Mouse (Mus musculus) erythroblast, embryonic 14.5 days (primary cell): ENCODE data around the gene Ankrd23. TPM values are rescaled to one million over a fixed set of nuclear protein-coding genes. Genes with fewer than 3 reads are reported as not detected.

Experiments
- H3K27me3 ChIP-seq: 2 replicates; pipeline ENCODE4 v1.6.1; 2012; ENCODE audit warnings: inconsistent platforms; ENCODE audit not compliant: control insufficient read depth
- H3K36me3 ChIP-seq: 2 replicates; pipeline ENCODE4 v1.6.1; 2012; ENCODE audit warnings: mild to moderate bottlenecking, inconsistent platforms; ENCODE audit not compliant: control insufficient read depth
- H3K4me1 ChIP-seq: 2 replicates; pipeline ENCODE4 v1.6.1; 2012; ENCODE audit warnings: inconsistent platforms; ENCODE audit not compliant: control insufficient read depth
- H3K4me3 ChIP-seq: replicated peaks from 2 replicates; pipeline ENCODE3; 2012; ENCODE audit warnings: moderate library complexity, mild to moderate bottlenecking, inconsistent platforms
- H3K9me3 ChIP-seq: 2 replicates; pipeline ENCODE4 v1.6.1; 2012; ENCODE audit warnings: low read length, inconsistent platforms, mixed read lengths; ENCODE audit not compliant: control insufficient read depth
- GATA1 ChIP-seq: IDR thresholded peaks from 2 replicates; pipeline ENCODE4 v1.6.1; 2012; ENCODE audit warnings: low read length, inconsistent platforms, mixed read lengths
- TAL1 ChIP-seq: IDR thresholded peaks from 3 replicates; pipeline ENCODE4 v1.6.1; 2012; ENCODE audit warnings: low read length, inconsistent platforms, mixed read lengths
- polyA plus RNA-seq: library from polyadenylated mRNA; stranded (reverse); fragments of >175 nt; gene quantifications from 2 replicates; pipeline ENCODE4 v1.2.3, GENCODE M21; 2012

The Ankrd23 gene
- polyA plus RNA-seq, 1 experiment: 0.11 TPM

DNA sequence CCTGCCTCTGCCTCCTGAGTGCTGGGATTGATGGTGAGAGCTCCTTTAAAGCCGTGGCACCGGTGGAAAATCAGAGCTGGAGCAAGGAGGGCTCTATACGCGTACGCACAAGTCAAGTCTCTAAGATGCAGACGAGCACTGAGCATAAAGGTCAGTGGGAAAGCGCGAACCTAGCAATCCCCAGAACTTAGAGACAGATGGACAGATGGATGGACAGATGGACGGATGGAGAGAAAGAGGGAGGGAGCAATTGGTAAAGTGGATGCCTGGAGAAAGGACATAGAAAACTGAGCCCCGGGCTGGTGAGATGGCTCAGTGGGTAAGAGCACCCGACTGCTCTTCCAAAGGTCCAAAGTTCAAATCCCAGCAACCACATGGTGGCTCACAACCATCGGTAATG, 4.1 kb upstream of the Ankrd23 start:
- Histone ChIP-seq H3K9me3 (no peaks in the 10 kb centered on the region), H3K27me3 (no peaks in the 10 kb centered on the region), H3K36me3 (peaks cover 27% of the 10 kb centered on the region), H3K4me3 (no peak overlapping the region), H3K4me1 (peaks cover 5% of the 10 kb centered on the region)
- no peak for TF ChIP-seq TAL1
- no peak for TF ChIP-seq GATA1

DNA sequence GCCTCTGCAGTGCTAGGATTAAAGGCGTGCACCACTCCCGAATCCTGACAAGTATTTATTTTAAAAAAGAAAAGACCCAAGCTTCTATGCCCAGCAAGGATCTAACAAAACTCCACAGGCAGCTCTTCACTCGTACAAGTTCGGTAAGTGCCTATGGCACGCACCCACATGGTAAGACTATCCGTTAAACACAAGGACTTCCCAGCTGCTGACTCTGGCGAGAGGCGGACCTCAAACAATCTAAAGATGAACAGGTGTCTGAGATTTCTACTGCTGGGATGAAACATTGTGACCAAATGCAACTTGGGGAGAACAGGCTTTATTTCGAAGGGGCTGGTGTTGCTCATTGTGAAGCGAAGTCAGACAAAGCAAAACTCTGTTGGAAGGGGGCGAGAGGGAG, 3.4 kb upstream of the Ankrd23 start:
- Histone ChIP-seq H3K4me3 (no peak overlapping the region), H3K27me3 (no peaks in the 10 kb centered on the region), H3K4me1 (no peaks in the 10 kb centered on the region), H3K36me3 (peaks cover 27% of the 10 kb centered on the region), H3K9me3 (no peaks in the 10 kb centered on the region)
- TF ChIP-seq GATA1: no peak

DNA sequence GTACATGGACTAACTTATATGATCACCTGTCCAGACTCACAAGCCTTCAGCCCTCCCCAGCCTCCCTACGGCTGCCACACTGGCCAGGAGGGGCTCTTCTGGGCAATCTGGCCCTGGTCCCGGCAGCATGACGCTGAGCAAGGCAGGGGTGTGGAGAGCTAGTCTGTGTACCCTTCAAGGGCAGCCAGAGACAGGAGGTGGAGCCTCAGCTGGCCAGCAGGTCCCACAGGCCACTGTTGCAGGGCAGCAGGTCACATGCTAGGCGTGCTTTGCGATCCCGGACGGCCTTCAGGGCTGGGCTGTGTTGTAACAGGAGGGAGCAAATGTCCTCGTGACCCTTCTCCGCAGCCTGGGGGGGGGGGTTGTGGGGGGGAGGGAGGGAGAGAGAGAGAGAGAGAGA, 2.5 kb upstream of the Ankrd23 start, which contains the start of gene Gm42417:
Gm42417 (minus strand) TSS at position 244 of the 400 bp plus-strand sequence.
- Histone ChIP-seq H3K27me3 (no peaks in the 10 kb centered on the region), H3K36me3 (peaks cover 27% of the 10 kb centered on the region), H3K9me3 (no peaks in the 10 kb centered on the region), H3K4me1 (peaks cover 2% of the 10 kb centered on the region; the same call in 1 of the 2 replicates), H3K4me3 (no peak within 1 kb of the TSS)
- no peak for TF ChIP-seq GATA1
- TF ChIP-seq TAL1: no peak

DNA sequence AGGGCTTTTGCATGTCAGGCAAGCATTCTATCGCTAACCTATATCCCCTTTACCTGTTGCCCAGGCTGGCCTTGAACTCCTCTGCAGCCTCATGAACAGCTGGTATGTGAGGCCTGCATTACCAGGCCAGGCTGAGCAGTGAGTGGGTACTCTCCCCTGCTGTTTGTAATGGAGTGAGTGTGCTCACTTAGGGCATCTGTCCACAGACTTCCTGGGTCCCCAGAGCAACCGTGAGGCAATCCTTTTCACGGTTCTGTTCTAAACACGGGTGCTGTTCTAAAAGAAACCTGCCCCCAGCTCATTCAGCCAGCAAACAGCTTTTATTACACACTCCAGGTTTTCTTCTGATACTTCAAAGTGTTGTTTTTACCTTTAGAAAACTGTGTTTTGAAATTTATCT, 2.0 kb upstream of the Ankrd23 start:
- no peaks in the 10 kb centered on the region for H3K9me3 ChIP-seq
- TF ChIP-seq TAL1: no peak
- TF ChIP-seq GATA1: no peak
- H3K36me3 ChIP-seq: peaks cover 27% of the 10 kb centered on the region
- no peak overlapping the region for H3K4me3 ChIP-seq
- H3K27me3 ChIP-seq: no peaks in the 10 kb centered on the region
- H3K4me1 ChIP-seq: peaks cover 2% of the 10 kb centered on the region; the same call in 1 of the 2 replicates

DNA sequence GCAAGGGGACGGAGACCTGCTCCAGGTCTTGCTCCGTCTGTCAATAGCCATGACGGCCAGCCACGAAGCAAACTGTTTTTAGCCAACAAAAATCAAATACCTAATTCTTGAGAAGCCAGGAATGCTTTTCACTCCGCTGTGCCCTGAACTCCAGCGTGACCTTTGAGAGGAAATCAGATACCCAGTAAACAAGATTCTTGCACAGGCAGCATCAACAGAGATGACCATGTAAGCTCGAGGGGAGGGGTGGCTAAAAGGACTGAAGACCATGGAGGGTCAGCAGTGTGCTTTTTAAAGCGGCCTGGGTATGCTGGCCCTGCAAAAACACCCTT, 320 bp downstream of the Ankrd23 start:
- peaks cover 2% of the 10 kb centered on the region; the same call in 1 of the 2 replicates for H3K4me1 ChIP-seq
- no peaks in the 10 kb centered on the region for H3K9me3 ChIP-seq
- TF ChIP-seq TAL1: no peak
- TF ChIP-seq GATA1: no peak
- H3K27me3 ChIP-seq: no peaks in the 10 kb centered on the region
- peaks cover 25% of the 10 kb centered on the region for H3K36me3 ChIP-seq
- no peak overlapping the region for H3K4me3 ChIP-seq

DNA sequence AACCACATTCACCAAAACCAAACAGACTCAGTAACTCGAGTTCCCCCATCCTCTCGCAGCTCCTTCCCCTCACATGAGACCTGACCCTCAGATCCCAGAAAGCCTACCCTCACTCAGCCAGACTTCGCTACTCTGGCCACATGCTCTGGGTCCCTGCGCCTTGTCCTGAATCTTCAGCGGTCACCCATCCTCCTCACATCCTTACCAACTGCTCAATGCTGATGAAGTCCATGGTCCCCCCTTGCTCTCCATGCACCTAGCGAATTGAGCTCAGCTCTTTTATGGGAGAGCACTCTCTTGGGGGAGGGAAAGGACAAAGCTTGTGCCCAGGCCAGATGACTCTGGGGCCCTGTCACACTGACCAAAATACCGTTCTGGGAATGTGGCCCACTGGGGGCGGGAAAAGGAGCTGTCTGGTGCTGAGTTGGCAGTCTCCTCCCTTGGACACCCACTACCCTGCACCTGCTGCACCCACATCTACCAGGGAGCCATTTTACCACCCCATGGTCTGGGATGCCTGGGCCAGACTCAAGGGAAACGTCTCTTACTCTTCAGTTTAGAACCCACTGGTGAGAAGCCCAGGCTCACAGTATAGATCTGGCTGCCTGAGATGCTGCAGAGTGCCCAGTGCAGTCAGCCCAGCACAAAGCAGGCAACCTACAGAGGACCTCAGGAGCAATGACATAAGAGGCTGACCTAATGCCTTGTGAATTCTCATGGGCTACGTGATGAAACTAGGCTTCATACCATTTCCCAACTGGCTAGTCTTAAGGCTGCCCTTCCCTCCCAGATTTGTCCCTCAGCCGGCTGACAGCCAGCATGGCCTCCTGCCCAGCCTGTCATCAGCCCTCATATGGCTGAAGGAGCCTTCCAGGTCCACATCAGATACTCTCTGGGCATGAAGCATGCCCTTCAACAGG, 946 bp downstream of the Ankrd23 start:
- H3K9me3 ChIP-seq: no peaks in the 10 kb centered on the region
- H3K36me3 ChIP-seq: peaks cover 27% of the 10 kb centered on the region
- H3K27me3 ChIP-seq: no peaks in the 10 kb centered on the region
- H3K4me3 ChIP-seq: no peak overlapping the region
- TF ChIP-seq GATA1 (no peak), TAL1 (no peak)
- peaks cover 2% of the 10 kb centered on the region; the same call in 1 of the 2 replicates for H3K4me1 ChIP-seq

DNA sequence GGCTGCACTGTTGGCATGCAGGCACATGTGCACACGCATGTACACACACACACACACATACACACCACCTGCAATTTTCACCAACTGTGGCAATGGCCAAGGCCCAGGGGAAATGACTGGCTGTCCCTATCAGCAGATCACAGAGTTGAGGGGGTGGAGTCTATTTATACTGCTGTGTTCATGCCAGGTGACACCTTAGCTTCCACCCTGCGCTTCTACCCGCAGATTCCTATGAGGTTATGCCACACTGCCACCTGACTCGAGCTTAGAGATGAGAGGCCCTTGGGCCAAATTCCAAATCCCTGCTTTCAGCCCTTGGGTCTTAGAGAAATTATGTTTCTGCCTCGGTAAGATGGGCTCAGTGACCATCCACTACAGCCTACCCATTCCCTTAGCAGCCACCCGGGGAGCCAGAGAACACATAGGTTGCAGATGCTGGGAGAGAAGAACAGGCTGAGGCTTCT, 2.1 kb downstream of the Ankrd23 start:
- Histone ChIP-seq H3K4me1 (peaks cover 2% of the 10 kb centered on the region; the same call in 1 of the 2 replicates), H3K9me3 (no peaks in the 10 kb centered on the region), H3K4me3 (no peak overlapping the region), H3K36me3 (peaks cover 24% of the 10 kb centered on the region), H3K27me3 (no peaks in the 10 kb centered on the region)
- no peak for TF ChIP-seq TAL1
- no peak for TF ChIP-seq GATA1

DNA sequence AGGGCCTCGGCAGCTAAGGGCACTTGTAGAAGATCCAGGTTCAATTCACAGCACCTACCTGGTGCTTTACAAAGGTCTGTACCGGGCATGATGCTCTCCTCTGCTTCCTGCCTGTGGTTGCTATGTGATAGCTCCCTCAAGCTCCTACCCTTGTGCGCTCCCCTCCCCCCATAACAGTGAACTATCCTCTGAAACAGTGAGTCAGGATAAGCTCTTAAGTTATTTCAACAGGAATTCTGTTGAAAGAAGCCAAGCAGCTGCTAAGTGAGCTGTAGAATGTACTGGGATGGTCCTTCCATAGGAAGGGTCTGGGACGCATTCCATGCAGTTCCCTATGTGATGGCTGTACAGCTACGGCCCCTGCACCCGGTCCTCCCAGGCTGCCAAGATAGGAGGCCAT, 3.1 kb downstream of the Ankrd23 start:
- TF ChIP-seq TAL1 (no peak), GATA1 (no peak)
- no peak overlapping the region for H3K4me3 ChIP-seq

DNA sequence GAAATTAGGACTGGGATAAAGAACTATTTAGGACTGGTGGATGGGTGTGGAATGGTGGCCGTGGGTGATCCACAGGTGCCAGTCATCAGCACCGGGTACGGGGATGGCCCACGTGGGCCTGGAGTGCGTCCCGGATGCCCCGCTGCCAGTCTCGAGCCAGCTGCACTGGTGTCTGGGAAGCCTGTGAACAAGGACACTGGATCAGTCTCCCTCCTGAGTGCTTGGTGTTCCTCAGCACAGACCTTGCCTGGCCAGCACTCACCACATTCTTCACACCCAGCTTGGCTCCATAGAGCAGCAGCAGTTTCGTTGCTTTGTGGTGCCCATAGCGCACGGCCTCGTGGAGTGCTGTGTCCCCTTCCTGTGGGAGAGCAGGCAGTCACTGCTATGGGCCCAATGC, 5.2 kb downstream of the Ankrd23 start:
- H3K4me3 ChIP-seq: no peak overlapping the region
- peaks cover 2% of the 10 kb centered on the region; the same call in 1 of the 2 replicates for H3K4me1 ChIP-seq
- no peaks in the 10 kb centered on the region for H3K9me3 ChIP-seq
- H3K27me3 ChIP-seq: no peaks in the 10 kb centered on the region
- no peak for TF ChIP-seq TAL1
- no peak for TF ChIP-seq GATA1
- peaks cover 22% of the 10 kb centered on the region for H3K36me3 ChIP-seq

More for the DNA sequence above, 3.1 kb downstream of the Ankrd23 start:
- Histone ChIP-seq H3K36me3 (peaks cover 18% of the 10 kb centered on the region), H3K27me3 (no peaks in the 10 kb centered on the region), H3K4me1 (peaks cover 2% of the 10 kb centered on the region; the same call in 1 of the 2 replicates), H3K9me3 (no peaks in the 10 kb centered on the region)

DNA sequence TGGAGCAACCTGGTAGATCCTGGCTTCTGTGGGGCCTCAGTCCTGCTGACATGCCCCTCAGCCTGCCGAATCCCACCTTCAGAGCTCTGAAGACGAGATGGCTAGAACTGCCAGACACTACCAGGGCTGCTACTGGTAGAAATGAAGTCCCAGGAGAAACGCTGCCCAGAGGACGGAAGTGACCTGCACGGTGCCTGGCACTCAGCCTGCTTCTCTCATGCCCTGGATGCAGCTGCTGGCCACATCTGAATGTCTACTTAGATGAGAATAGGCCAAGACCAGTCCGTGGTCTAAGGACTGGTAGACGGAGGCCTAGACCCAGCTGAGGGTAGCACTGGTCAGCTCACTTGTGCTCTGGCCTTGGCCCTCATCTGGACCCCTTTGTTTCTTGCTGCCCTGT, 5.7 kb downstream of the Ankrd23 start:
- Histone ChIP-seq H3K36me3 (peaks cover 26% of the 10 kb centered on the region), H3K4me1 (peaks cover 2% of the 10 kb centered on the region; the same call in 1 of the 2 replicates), H3K9me3 (no peaks in the 10 kb centered on the region), H3K4me3 (no peak overlapping the region), H3K27me3 (no peaks in the 10 kb centered on the region)
- TF ChIP-seq TAL1 (no peak), GATA1 (no peak)
